Mouse (Mus musculus): ENCODE measurements at regions not wholly inside any gene's neighbourhood (a gene's known extent, or its start where the extent isn't known, plus 50 kb on each side); places are given as distances from the start of the nearest gene placed in this dataset.
A peak's percentile ranks its signal among the peaks of the same experiment; 100 is the strongest.

GRCm38 (mm10) chr5:51229806-51230205 lies 337.7 kb downstream of the Ppargc1a start:
- 95% methylated on average over 2 of the region's 2 CpGs for WGBS
- no peaks in the 10 kb centered on the region for H3K27me3 ChIP-seq (replicated peaks)
- no peak overlapping the region for H3K9ac ChIP-seq
- no peak overlapping the region for H3K4me2 ChIP-seq
- ATAC-seq (replicated peaks) = no peak
- H3K4me3 ChIP-seq = no peak overlapping the region
- H3K36me3 ChIP-seq (replicated peaks) = no peaks in the 10 kb centered on the region
- H3K27ac ChIP-seq = no peak overlapping the region
- H3K4me1 ChIP-seq = no peaks in the 10 kb centered on the region
- no peaks in the 10 kb centered on the region for H3K9me3 ChIP-seq

- no peak overlapping the region for H3K27ac ChIP-seq
- WGBS = 68% methylated on average over 3 of the region's 3 CpGs
- H3K36me3 ChIP-seq (replicated peaks) = no peaks in the 10 kb centered on the region
- ATAC-seq (replicated peaks) = no peak
- H3K27me3 ChIP-seq (replicated peaks) = no peaks in the 10 kb centered on the region
- H3K4me2 ChIP-seq = no peak overlapping the region
- H3K4me1 ChIP-seq = no peaks in the 10 kb centered on the region
- H3K9me3 ChIP-seq = no peaks in the 10 kb centered on the region
- H3K4me3 ChIP-seq = no peak overlapping the region
- H3K9ac ChIP-seq = no peak overlapping the region
Measured at GRCm38 (mm10) chr5:51227996-51228395, 339.5 kb downstream of the Ppargc1a start.

- no peak overlapping the region for H3K9ac ChIP-seq
- no peaks in the 10 kb centered on the region for H3K9me3 ChIP-seq
- H3K27ac ChIP-seq = no peak overlapping the region
- ATAC-seq (replicated peaks) = no peak
- no peak overlapping the region for H3K4me2 ChIP-seq
- H3K4me1 ChIP-seq = no peaks in the 10 kb centered on the region
- H3K27me3 ChIP-seq (replicated peaks) = no peaks in the 10 kb centered on the region
- H3K4me3 ChIP-seq = no peak overlapping the region
- H3K36me3 ChIP-seq (replicated peaks) = no peaks in the 10 kb centered on the region
- 74% methylated on average over 1 of the region's 1 CpGs for WGBS
Measured at GRCm38 (mm10) chr5:51203266-51203665, 364.3 kb downstream of the Ppargc1a start.

- no peaks in the 10 kb centered on the region for H3K4me1 ChIP-seq
- no peak for ATAC-seq (replicated peaks)
- H3K9ac ChIP-seq = no peak overlapping the region
- H3K36me3 ChIP-seq (replicated peaks) = no peaks in the 10 kb centered on the region
- H3K9me3 ChIP-seq = no peaks in the 10 kb centered on the region
- H3K4me3 ChIP-seq = no peak overlapping the region
- H3K4me2 ChIP-seq = no peak overlapping the region
- no peaks in the 10 kb centered on the region for H3K27me3 ChIP-seq (replicated peaks)
- 77% methylated on average over 4 of the region's 4 CpGs for WGBS
- H3K27ac ChIP-seq = no peak overlapping the region
Measured at GRCm38 (mm10) chr5:51202525-51203215, 364.9 kb downstream of the Ppargc1a start.

- Histone ChIP-seq H3K4me2 (no peak overlapping the region), H3K27ac (no peak overlapping the region), H3K4me3 (no peak overlapping the region), H3K36me3 (replicated peaks) (no peaks in the 10 kb centered on the region), H3K27me3 (replicated peaks) (no peaks in the 10 kb centered on the region), H3K9ac (no peak overlapping the region), H3K9me3 (no peaks in the 10 kb centered on the region), H3K4me1 (no peaks in the 10 kb centered on the region)
- 36% methylated on average over 4 of the region's 4 CpGs for WGBS
- ATAC-seq (replicated peaks) = peak; percentile 67
Measured at GRCm38 (mm10) chr5:51196393-51197347, 370.9 kb downstream of the Ppargc1a start.

GRCm38 (mm10) chr5:51190661-51191060 lies 376.9 kb downstream of the Ppargc1a start:
- ATAC-seq (replicated peaks) = no peak
- Histone ChIP-seq H3K4me3 (no peak overlapping the region), H3K9ac (no peak overlapping the region), H3K27ac (no peak overlapping the region), H3K4me1 (no peaks in the 10 kb centered on the region), H3K4me2 (no peak overlapping the region), H3K27me3 (replicated peaks) (no peaks in the 10 kb centered on the region), H3K36me3 (replicated peaks) (no peaks in the 10 kb centered on the region), H3K9me3 (no peaks in the 10 kb centered on the region)
- WGBS = 89% methylated on average over 3 of the region's 3 CpGs

- Histone ChIP-seq H3K4me2 (no peak overlapping the region), H3K27ac (no peak overlapping the region), H3K27me3 (replicated peaks) (no peaks in the 10 kb centered on the region), H3K9ac (no peak overlapping the region), H3K36me3 (replicated peaks) (no peaks in the 10 kb centered on the region), H3K4me1 (no peaks in the 10 kb centered on the region), H3K9me3 (no peaks in the 10 kb centered on the region), H3K4me3 (no peak overlapping the region)
- WGBS = 67% methylated on average over 1 of the region's 1 CpGs
- no peak for ATAC-seq (replicated peaks)
Measured at GRCm38 (mm10) chr5:51169828-51170227, 397.7 kb downstream of the Ppargc1a start.

- Histone ChIP-seq H3K4me1 (no peaks in the 10 kb centered on the region), H3K27me3 (replicated peaks) (no peaks in the 10 kb centered on the region), H3K9me3 (no peaks in the 10 kb centered on the region), H3K9ac (no peak overlapping the region), H3K27ac (no peak overlapping the region), H3K36me3 (replicated peaks) (no peaks in the 10 kb centered on the region), H3K4me3 (no peak overlapping the region), H3K4me2 (no peak overlapping the region)
- 75% methylated on average over 6 of the region's 6 CpGs for WGBS
- no peak for ATAC-seq (replicated peaks)
Measured at GRCm38 (mm10) chr5:51168206-51168605, 399.3 kb downstream of the Ppargc1a start.

- H3K27me3 ChIP-seq (replicated peaks) = no peaks in the 10 kb centered on the region
- no peak overlapping the region for H3K4me3 ChIP-seq
- H3K4me1 ChIP-seq = no peaks in the 10 kb centered on the region
- H3K9ac ChIP-seq = no peak overlapping the region
- H3K36me3 ChIP-seq (replicated peaks) = no peaks in the 10 kb centered on the region
- H3K4me2 ChIP-seq = no peak overlapping the region
- no peak for ATAC-seq (replicated peaks)
- 63% methylated on average over 3 of the region's 3 CpGs for WGBS
- H3K27ac ChIP-seq = no peak overlapping the region
- no peaks in the 10 kb centered on the region for H3K9me3 ChIP-seq
Measured at GRCm38 (mm10) chr5:51156901-51157300, 410.6 kb downstream of the Ppargc1a start.

- ATAC-seq (replicated peaks) = no peak
- Histone ChIP-seq H3K9ac (no peak overlapping the region), H3K36me3 (replicated peaks) (no peaks in the 10 kb centered on the region), H3K4me2 (no peak overlapping the region), H3K9me3 (no peaks in the 10 kb centered on the region), H3K27me3 (replicated peaks) (no peaks in the 10 kb centered on the region), H3K4me3 (no peak overlapping the region), H3K27ac (no peak overlapping the region), H3K4me1 (no peaks in the 10 kb centered on the region)
- 83% methylated on average over 4 of the region's 4 CpGs for WGBS
Measured at GRCm38 (mm10) chr5:51144842-51145241, 422.7 kb downstream of the Ppargc1a start.

- no peak overlapping the region for H3K9ac ChIP-seq
- ATAC-seq (replicated peaks) = no peak
- H3K4me3 ChIP-seq = no peak overlapping the region
- no peaks in the 10 kb centered on the region for H3K4me1 ChIP-seq
- H3K4me2 ChIP-seq = no peak overlapping the region
- no peaks in the 10 kb centered on the region for H3K36me3 ChIP-seq (replicated peaks)
- no peaks in the 10 kb centered on the region for H3K9me3 ChIP-seq
- H3K27ac ChIP-seq = no peak overlapping the region
- 84% methylated on average over 6 of the region's 6 CpGs for whole genome bisulfite sequencing
- H3K27me3 ChIP-seq (replicated peaks) = no peaks in the 10 kb centered on the region
Measured at GRCm38 (mm10) chr5:51125091-51125490, 442.4 kb downstream of the Ppargc1a start.

GRCm38 (mm10) chr5:51110006-51110405 lies 457.5 kb downstream of the Ppargc1a start:
- no peak for ATAC-seq (replicated peaks)
- no peaks in the 10 kb centered on the region for H3K27me3 ChIP-seq (replicated peaks)
- no peak overlapping the region for H3K4me3 ChIP-seq
- H3K4me1 ChIP-seq = no peaks in the 10 kb centered on the region
- no peak overlapping the region for H3K4me2 ChIP-seq
- 79% methylated on average over 4 of the region's 4 CpGs for WGBS
- H3K36me3 ChIP-seq (replicated peaks) = no peaks in the 10 kb centered on the region
- no peak overlapping the region for H3K27ac ChIP-seq
- H3K9ac ChIP-seq = no peak overlapping the region
- no peaks in the 10 kb centered on the region for H3K9me3 ChIP-seq

Data from midbrain, embryonic 15.5 days (tissue).